Mouse (Mus musculus) midbrain, embryonic 16.5 days (tissue): ENCODE data around the gene Mtg2. TPM values are rescaled to one million over a fixed set of nuclear protein-coding genes. Genes with fewer than 3 reads are reported as not detected.
A peak's percentile ranks its signal among the peaks of the same experiment; 100 is the strongest.

Experiments
- ATAC-seq: fragments of 200-750 bp; cut with Nextera tagmentation; 2 replicates; pipeline ENCODE4 v1.8.0; 2017; ENCODE audit warnings: moderate TSS enrichment
- H3K27ac ChIP-seq: fragments of 300-500 bp; sonication (generic); 2 replicates; pipeline ENCODE4 v1.5.1; 2014; ENCODE audit warnings: mild to moderate bottlenecking, low read length, mixed read lengths
- H3K27me3 ChIP-seq: fragments of 300-500 bp; sonication (generic); 2 replicates; pipeline ENCODE4 v1.6.1; 2014; ENCODE audit warnings: low read depth, low read length, mixed read lengths; ENCODE audit not compliant: control insufficient read depth, insufficient read depth
- H3K36me3 ChIP-seq: fragments of 300-500 bp; sonication (generic); 2 replicates; pipeline ENCODE4 v1.6.1; 2014; ENCODE audit warnings: mild to moderate bottlenecking, low read length, moderate library complexity, mixed read lengths; ENCODE audit not compliant: control insufficient read depth, insufficient read depth
- H3K4me1 ChIP-seq: fragments of 300-500 bp; sonication (generic); 2 replicates; pipeline ENCODE4 v1.6.1; 2014; ENCODE audit warnings: mild to moderate bottlenecking, low read length, mixed read lengths; ENCODE audit not compliant: control insufficient read depth, insufficient read depth
- H3K4me2 ChIP-seq: fragments of 300-500 bp; sonication (generic); 2 replicates; pipeline ENCODE4 v1.6.1; 2014; ENCODE audit warnings: mild to moderate bottlenecking, low read length, mixed read lengths
- H3K4me3 ChIP-seq: fragments of 300-500 bp; sonication (generic); 2 replicates; pipeline ENCODE4 v1.5.1; 2014; ENCODE audit warnings: low read depth, mild to moderate bottlenecking, low read length, moderate library complexity, mixed read lengths
- H3K9ac ChIP-seq: fragments of 300-500 bp; sonication (generic); 2 replicates; pipeline ENCODE4 v1.6.1; 2014; ENCODE audit warnings: low read depth, low read length, mixed read lengths
- H3K9me3 ChIP-seq: fragments of 300-500 bp; sonication (generic); replicated peaks from 2 replicates; pipeline ENCODE4 v1.6.1; 2014; ENCODE audit warnings: mild to moderate bottlenecking, low read length, mixed read lengths; ENCODE audit not compliant: control insufficient read depth, poor library complexity, severe bottlenecking
- WGBS: fragments of 180-500 bp; shearing (Covaris S2); extraction: QIAGEN DNeasy Blood & Tissue Kit; methylation state at CpG from one replicate; pipeline ENCODE4 v1.1.7; 2014; 5-methylcytosine and 5-hydroxymethylcytosine counted together
- polyA plus RNA-seq: library from polyadenylated mRNA; unstranded; fragments of >200 nt; fragmentation: Nextera tagmentation; extraction: Ambion mirVana; gene quantifications from 2 replicates; pipeline ENCODE4 v1.2.1, GENCODE M21; 2015

Mtg2 gene
- 34.9 and 35.7 TPM in 2 replicates for polyA plus RNA-seq

- H3K4me3 ChIP-seq: peak within 1 kb of the TSS; percentile 71
- H3K9ac ChIP-seq: peak within 1 kb of the TSS; percentile 76
- H3K4me1 ChIP-seq: peaks cover 16% of the 10 kb centered on the region
- 5% methylated on average over 58 of the region's 58 CpGs for WGBS
- peak within 1 kb of the TSS; percentile 93 for H3K4me2 ChIP-seq
- H3K27ac ChIP-seq: peak within 1 kb of the TSS; percentile 93
- H3K36me3 ChIP-seq: no peaks in the 10 kb centered on the region
- H3K9me3 ChIP-seq: no peaks in the 10 kb centered on the region
- no peaks in the 10 kb centered on the region for H3K27me3 ChIP-seq
- peak; percentile 97 for ATAC-seq
Observed at GRCm38 (mm10) chr2:180070481-180071453, at the start of gene Mtg2. Mtg2 (plus strand) TSS chr2:180070588.

- no peak overlapping the region for H3K9ac ChIP-seq
- no peak for ATAC-seq
- no peaks in the 10 kb centered on the region for H3K36me3 ChIP-seq
- no peak overlapping the region for H3K4me3 ChIP-seq
- WGBS: 80% methylated on average over 8 of the region's 8 CpGs
- H3K27ac ChIP-seq: no peak overlapping the region
- no peak overlapping the region for H3K4me2 ChIP-seq
- peaks cover under 1% of the 10 kb centered on the region; the same call in 1 of the 2 replicates for H3K4me1 ChIP-seq
- no peaks in the 10 kb centered on the region for H3K9me3 ChIP-seq
- peaks cover 16% of the 10 kb centered on the region for H3K27me3 ChIP-seq
Observed at GRCm38 (mm10) chr2:180020919-180021318, 49.5 kb upstream of the Mtg2 start.

GRCm38 (mm10) chr2:180022751-180023150 lies 47.6 kb upstream of the Mtg2 start:
- H3K4me3 ChIP-seq: no peak overlapping the region
- WGBS: 71% methylated on average over 6 of the region's 6 CpGs
- no peak for ATAC-seq
- no peaks in the 10 kb centered on the region for H3K9me3 ChIP-seq
- H3K27me3 ChIP-seq: peaks cover 16% of the 10 kb centered on the region
- H3K4me1 ChIP-seq: peaks cover 18% of the 10 kb centered on the region
- no peak overlapping the region for H3K9ac ChIP-seq
- H3K27ac ChIP-seq: no peak overlapping the region
- H3K36me3 ChIP-seq: no peaks in the 10 kb centered on the region; the same call in 1 of the 2 replicates
- no peak overlapping the region for H3K4me2 ChIP-seq

- peak; percentile 95 for ATAC-seq
- Histone ChIP-seq H3K27me3 (peaks cover 16% of the 10 kb centered on the region), H3K27ac (peak within 1 kb of the TSS; percentile 97), H3K4me2 (peak within 1 kb of the TSS; percentile 92), H3K4me3 (peak within 1 kb of the TSS; percentile 80), H3K9me3 (no peaks in the 10 kb centered on the region), H3K36me3 (peaks cover 2% of the 10 kb centered on the region; the same call in 1 of the 2 replicates), H3K4me1 (peaks cover 32% of the 10 kb centered on the region), H3K9ac (peak within 1 kb of the TSS; percentile 97)
- under 1% methylated on average over 41 of the region's 80 CpGs for WGBS
Observed at GRCm38 (mm10) chr2:180024401-180025098, 45.8 kb upstream of the Mtg2 start, which contains the start of gene Lsm14b. Lsm14b (plus strand) TSS chr2:180024987.

- WGBS: 0% methylated on average over 76 of the region's 84 CpGs
- peaks cover 6% of the 10 kb centered on the region; the same call in 1 of the 2 replicates for H3K36me3 ChIP-seq
- peak overlapping the region; percentile 90 for H3K4me2 ChIP-seq
- H3K4me3 ChIP-seq: peak overlapping the region; percentile 80
- H3K9ac ChIP-seq: peak overlapping the region; percentile 97
- peaks cover 32% of the 10 kb centered on the region for H3K4me1 ChIP-seq
- peak overlapping the region; percentile 97 for H3K27ac ChIP-seq
- peaks cover 16% of the 10 kb centered on the region for H3K27me3 ChIP-seq
- H3K9me3 ChIP-seq: no peaks in the 10 kb centered on the region
- peak; percentile 54 for ATAC-seq
Observed at GRCm38 (mm10) chr2:180025135-180025860, 45.1 kb upstream of the Mtg2 start.

- Histone ChIP-seq H3K4me2 (peak overlapping the region; percentile 90), H3K9me3 (no peaks in the 10 kb centered on the region), H3K36me3 (peaks cover 10% of the 10 kb centered on the region; the same call in 1 of the 2 replicates), H3K27me3 (peaks cover 16% of the 10 kb centered on the region), H3K9ac (peak overlapping the region; percentile 97), H3K4me1 (peaks cover 32% of the 10 kb centered on the region), H3K27ac (peak overlapping the region; percentile 97), H3K4me3 (peak overlapping the region; percentile 80)
- 6% methylated on average over 6 of the region's 6 CpGs for WGBS
- no peak for ATAC-seq
Observed at GRCm38 (mm10) chr2:180025861-180026200, 44.6 kb upstream of the Mtg2 start.

GRCm38 (mm10) chr2:180027768-180028167 lies 42.6 kb upstream of the Mtg2 start:
- no peak for ATAC-seq
- peak overlapping the region; percentile 80 for H3K4me3 ChIP-seq
- peaks cover 23% of the 10 kb centered on the region for H3K36me3 ChIP-seq
- H3K4me1 ChIP-seq: peaks cover 32% of the 10 kb centered on the region
- peak overlapping the region; percentile 90 for H3K4me2 ChIP-seq
- peak overlapping the region; percentile 97 for H3K9ac ChIP-seq
- WGBS: 76% methylated on average over 9 of the region's 9 CpGs
- peaks cover 4% of the 10 kb centered on the region for H3K27me3 ChIP-seq
- no peaks in the 10 kb centered on the region for H3K9me3 ChIP-seq
- no peak overlapping the region for H3K27ac ChIP-seq

- ATAC-seq: no peak
- H3K9me3 ChIP-seq: no peaks in the 10 kb centered on the region
- WGBS: 80% methylated on average over 6 of the region's 6 CpGs
- H3K27me3 ChIP-seq: no peaks in the 10 kb centered on the region
- no peak overlapping the region for H3K4me3 ChIP-seq
- H3K9ac ChIP-seq: no peak overlapping the region
- no peak overlapping the region for H3K4me2 ChIP-seq
- no peak overlapping the region for H3K27ac ChIP-seq
- peaks cover 28% of the 10 kb centered on the region for H3K4me1 ChIP-seq
- peaks cover 27% of the 10 kb centered on the region for H3K36me3 ChIP-seq
Observed at GRCm38 (mm10) chr2:180031270-180031669, 39.1 kb upstream of the Mtg2 start.
